Mouse (Mus musculus) thymus, adult 2 months (tissue): ENCODE results near the gene Ezh2. TPM values are rescaled to one million over a fixed set of nuclear protein-coding genes. Genes with fewer than 3 reads are reported as not detected.
"Not testable (repeated sequence)": the region's sequence is repeated elsewhere in the genome, so short reads cannot be mapped to it uniquely, and the experiment has no call there.

Source experiments
- DNase-seq: peaks from one replicate; pipeline ENCODE4 v3.0.0; 2021
- H3K27ac ChIP-seq: fragments of 200-500 bp; 2 replicates; pipeline ENCODE4 v1.5.1; 2012; ENCODE audit warnings: low read length, control low read depth; ENCODE audit not compliant: control insufficient read depth, insufficient read depth
- H3K27me3 ChIP-seq: fragments of 200-500 bp; 2 replicates; pipeline ENCODE4 v1.6.1; 2012; ENCODE audit warnings: mild to moderate bottlenecking, low read length, moderate library complexity, mixed read lengths; ENCODE audit not compliant: control insufficient read depth, insufficient read depth
- H3K36me3 ChIP-seq: fragments of 200-500 bp; 2 replicates; pipeline ENCODE4 v1.6.1; 2012; ENCODE audit warnings: mild to moderate bottlenecking, low read length, moderate library complexity; ENCODE audit not compliant: control insufficient read depth, insufficient read depth
- H3K4me1 ChIP-seq: fragments of 200-500 bp; replicated peaks from 2 replicates; pipeline ENCODE4 v1.6.1; 2012; ENCODE audit warnings: low read length; ENCODE audit not compliant: control insufficient read depth, insufficient read depth
- H3K4me3 ChIP-seq: fragments of 200-500 bp; 2 replicates; pipeline ENCODE4 v1.5.1; 2012; ENCODE audit warnings: mild to moderate bottlenecking, low read length, control low read depth, moderate library complexity; ENCODE audit not compliant: control insufficient read depth, insufficient read depth
- CTCF ChIP-seq: fragments of 200-500 bp; IDR thresholded peaks from 2 replicates; pipeline ENCODE4 v1.5.1; 2012; ENCODE audit warnings: mild to moderate bottlenecking, control low read depth, low read length, moderate library complexity, borderline replicate concordance; ENCODE audit not compliant: control insufficient read depth, poor library complexity, insufficient read depth; ENCODE audit errors: extremely low read depth
- POLR2A ChIP-seq: fragments of 200-500 bp; IDR thresholded peaks from 2 replicates; pipeline ENCODE4 v1.6.1; 2012; ENCODE audit warnings: mild to moderate bottlenecking, low read length, control low read depth, moderate library complexity; ENCODE audit not compliant: control insufficient read depth, poor library complexity, insufficient read depth; ENCODE audit errors: extremely low read depth
- WGBS: fragments of 180-500 bp; shearing (Covaris S2); methylation state at CpG from one replicate; pipeline ENCODE4 v1.1.7; 2018; 5-methylcytosine and 5-hydroxymethylcytosine counted together
- polyA plus RNA-seq: library from polyadenylated mRNA; depleted of rRNA; stranded (reverse); fragments of >200 nt; gene quantifications from 2 replicates; pipeline ENCODE4 v1.2.3, GENCODE M21; 2012; rRNA removed

The Ezh2 gene
- 56.3 and 70.2 TPM in 2 replicates for polyA plus RNA-seq

GRCm38 (mm10) chr6:47594926-47595623, at the start of gene Ezh2:
Gene Ezh2, minus strand, starts transcription at chr6:47595341.
- Histone ChIP-seq H3K27me3 (no peaks in the 10 kb centered on the region), H3K36me3 (no peaks in the 10 kb centered on the region), H3K4me3 (peak within 1 kb of the TSS; percentile 70), H3K27ac (peak within 1 kb of the TSS; percentile 77), H3K4me1 (0 out of 2 replicates have a peak, but pooled peaks cover 2% of the 10 kb centered on the region)
- 0 out of 2 replicates have a peak, but pooled peaks have one; percentile 33 for TF ChIP-seq CTCF
- peak; percentile 88 for TF ChIP-seq POLR2A
- WGBS: under 1% methylated on average over 67 of the region's 69 CpGs
- peak; percentile 96 for DNase-seq

DNA sequence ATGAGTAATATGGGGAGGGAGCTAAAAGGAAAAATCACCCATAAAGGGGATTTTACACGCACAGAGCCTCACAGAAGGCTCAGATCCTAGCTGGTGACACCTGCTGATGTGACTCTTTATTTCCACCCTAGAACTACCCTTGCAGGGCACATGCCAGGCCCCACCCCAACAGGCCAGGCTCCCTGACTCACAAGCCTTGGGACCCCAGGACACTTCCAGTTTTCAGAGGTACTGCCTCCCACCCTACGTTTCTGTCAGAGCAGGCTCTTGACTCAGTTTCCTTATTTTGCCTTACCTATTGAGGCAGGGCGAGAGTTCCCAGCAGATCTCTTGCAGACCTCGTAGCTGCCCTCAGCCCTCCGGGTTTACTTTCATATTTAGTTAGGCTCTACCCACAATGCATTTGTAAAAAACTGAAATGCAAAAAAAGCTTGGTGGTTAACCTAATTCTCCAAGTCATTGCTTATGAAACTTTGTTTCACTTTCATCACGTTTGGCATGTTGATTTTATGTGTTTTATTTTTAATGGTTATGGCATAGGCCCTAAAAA, 41.5 kb upstream of the Ezh2 start:
- WGBS: 3% methylated on average over 6 of the region's 6 CpGs
- no peaks in the 10 kb centered on the region for H3K36me3 ChIP-seq
- peak; percentile 73 for DNase-seq
- no peaks in the 10 kb centered on the region for H3K27me3 ChIP-seq
- H3K4me1 ChIP-seq: peaks cover 4% of the 10 kb centered on the region
- peak; percentile 46; the same call in 1 of the 2 replicates for TF ChIP-seq POLR2A
- no peak for TF ChIP-seq CTCF
- peak overlapping the region; percentile 97 for H3K27ac ChIP-seq
- H3K4me3 ChIP-seq: peak overlapping the region; percentile 68

- Histone ChIP-seq H3K36me3 (no peaks in the 10 kb centered on the region), H3K27ac (peak overlapping the region; percentile 97), H3K4me1 (peaks cover 4% of the 10 kb centered on the region), H3K4me3 (no peak overlapping the region), H3K27me3 (no peaks in the 10 kb centered on the region)
- 8% methylated on average over 5 of the region's 5 CpGs for WGBS
- TF ChIP-seq POLR2A: no peak
- TF ChIP-seq CTCF: no peak
- no peak for DNase-seq
Observed at GRCm38 (mm10) chr6:47635995-47636526, 40.9 kb upstream of the Ezh2 start.

GRCm38 (mm10) chr6:47635207-47635994, 40.3 kb upstream of the Ezh2 start:
- no peak for DNase-seq
- TF ChIP-seq POLR2A (no peak), CTCF (no peak)
- H3K27ac ChIP-seq: peak overlapping the region; percentile 90
- H3K36me3 ChIP-seq: no peaks in the 10 kb centered on the region
- WGBS: 68% methylated on average over 7 of the region's 7 CpGs
- H3K4me1 ChIP-seq: peaks cover 4% of the 10 kb centered on the region
- H3K4me3 ChIP-seq: no peak overlapping the region
- no peaks in the 10 kb centered on the region for H3K27me3 ChIP-seq

GRCm38 (mm10) chr6:47633467-47633866, 38.3 kb upstream of the Ezh2 start:
- TF ChIP-seq CTCF (no peak), POLR2A (no peak)
- no peaks in the 10 kb centered on the region for H3K36me3 ChIP-seq
- no peaks in the 10 kb centered on the region for H3K27me3 ChIP-seq
- no peak overlapping the region for H3K27ac ChIP-seq
- no peak overlapping the region for H3K4me3 ChIP-seq
- peak; percentile 38 for DNase-seq
- peaks cover 4% of the 10 kb centered on the region for H3K4me1 ChIP-seq

DNA sequence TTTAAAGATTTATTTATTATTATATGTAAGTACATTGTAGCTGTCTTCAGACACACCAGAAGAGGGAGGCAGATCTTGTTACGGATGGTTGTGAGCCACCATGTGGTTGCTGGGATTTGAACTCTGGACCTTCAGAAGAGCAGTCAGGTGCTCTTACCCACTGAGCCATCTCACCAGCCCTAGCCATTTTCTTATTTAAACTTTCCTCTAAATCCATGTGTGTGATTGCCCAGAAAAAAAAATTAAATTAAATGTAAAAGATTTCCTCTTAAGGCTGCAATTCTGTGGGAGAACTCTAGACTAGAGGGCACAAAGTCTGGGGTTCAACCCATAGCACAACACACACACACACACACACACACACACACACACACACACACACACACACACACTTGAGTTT, 34.9 kb upstream of the Ezh2 start:
- not testable (repeated sequence) for H3K4me3 ChIP-seq, H3K27me3 ChIP-seq, DNase-seq, H3K4me1 ChIP-seq, H3K36me3 ChIP-seq, H3K27ac ChIP-seq
- WGBS: 80% methylated on average over 1 of the region's 1 CpGs
